Mouse (Mus musculus) left cerebral cortex, postnatal 14 days (tissue): ENCODE measurements around the gene Gm29133. TPM values are rescaled to one million over a fixed set of nuclear protein-coding genes. Genes with fewer than 3 reads are reported as not detected.

Experiments
- DNase-seq, 2 experiments: peaks; one replicate each; pipeline ENCODE4 v3.0.0; 2021 to 2022; ENCODE audit warnings: low spot score in 2 of 2, mixed read lengths in 1 of 2
- intact Hi-C: fragments of 180-260 bp; cut with DNase I; formaldehyde crosslinking; loops from one replicate; pipeline ENCODE4 v1.15.1; 2025
- long read RNA-seq, 2 experiments: library from polyadenylated mRNA; stranded (forward); transcript quantifications; one replicate each; pipeline ENCODE4 v2.0.0; 2021
- total RNA-seq, 2 experiments: library from RNA; stranded (reverse); gene quantifications; 2 replicates each; pipeline ENCODE4 v1.2.3; 2021

Gm29133 gene
- not detected for total RNA-seq
- long read RNA-seq, experiment 1 = 0 reads
- long read RNA-seq, experiment 2 = 0 reads

DNA sequence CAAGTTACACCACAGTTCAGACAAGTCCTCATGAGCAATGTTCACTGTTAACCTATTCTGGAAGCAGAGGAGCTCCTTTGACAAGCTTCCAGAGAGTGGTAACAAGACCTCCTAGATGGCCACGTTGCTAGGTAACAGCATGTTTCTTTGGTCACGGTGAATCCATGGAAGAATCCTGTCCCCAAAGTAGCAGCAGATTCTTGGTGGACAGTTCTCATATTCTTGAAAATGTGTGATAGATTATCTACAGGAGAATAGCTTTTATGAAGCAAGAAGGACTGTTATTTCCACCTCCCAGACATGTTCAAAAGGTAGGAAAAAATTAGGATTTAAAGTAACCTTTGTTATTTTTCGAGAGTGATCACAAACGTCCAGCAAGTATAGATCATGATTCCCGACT, at the start of gene Gm29133:
Gene Gm29133 (plus strand): TSS at position 301 of the 400 bp plus-strand sequence.
- DNase-seq = no peak
- intact Hi-C loops = no loop called here

DNA sequence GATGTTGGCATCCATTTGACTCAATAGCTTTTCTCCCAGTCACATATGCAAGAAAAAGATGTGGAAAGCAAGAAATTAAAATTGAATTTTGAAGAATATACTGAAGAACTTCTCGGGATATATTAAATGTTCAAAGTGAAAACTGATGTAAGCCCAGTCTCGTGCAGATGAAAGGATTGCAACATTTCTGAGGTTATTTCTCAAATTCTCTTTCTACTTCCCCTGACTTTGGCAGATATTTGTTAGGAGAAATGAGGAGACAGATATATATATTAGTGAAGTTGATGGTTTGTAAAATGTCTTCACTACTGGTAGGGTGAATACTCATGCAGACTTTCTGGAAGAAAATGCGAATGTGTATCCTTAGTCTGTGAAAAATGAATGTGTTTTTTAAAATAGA, 48.9 kb upstream of the Gm29133 start:
- intact Hi-C loops = no loop called here
- no peak for DNase-seq

DNA sequence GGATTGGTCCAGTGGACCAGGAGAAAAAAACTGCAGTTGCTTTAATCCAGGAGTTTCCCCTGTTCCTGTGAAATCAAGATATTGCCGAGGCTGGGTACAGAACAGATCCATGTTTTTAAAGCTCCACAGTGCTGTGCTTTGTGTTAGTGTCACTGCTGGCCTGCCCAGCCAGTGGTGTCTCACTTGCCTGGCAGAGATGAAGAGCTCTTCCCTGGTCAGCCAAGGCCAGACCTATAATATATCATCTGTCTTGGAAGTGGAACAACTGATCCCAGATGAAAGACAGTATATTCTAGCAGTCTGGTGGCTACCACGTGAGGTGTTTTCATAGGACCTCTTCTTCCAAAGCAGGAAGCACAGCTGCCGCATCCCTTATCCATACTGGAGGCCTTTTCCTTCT, 46.7 kb upstream of the Gm29133 start:
- intact Hi-C loops = no loop called here
- no peak for DNase-seq

DNA sequence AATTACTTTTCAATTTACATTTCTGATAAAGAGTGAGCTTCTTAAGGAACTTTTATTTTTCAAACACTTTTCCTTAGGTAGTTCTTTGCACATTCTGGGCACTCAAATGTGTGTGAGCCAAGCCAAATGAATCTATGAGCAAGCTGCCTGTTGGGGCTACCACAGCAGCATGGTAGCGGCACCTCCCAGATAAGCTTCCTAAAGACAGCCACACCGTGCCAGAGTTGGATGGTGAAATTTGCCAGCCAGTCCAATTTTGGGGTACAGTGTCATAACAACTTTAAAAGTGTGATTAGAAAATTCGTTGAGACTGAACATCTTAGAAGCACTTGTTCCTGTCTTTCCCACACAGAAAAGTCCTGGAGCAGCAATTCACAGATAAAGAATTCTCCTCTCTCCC, 41.5 kb upstream of the Gm29133 start:
- DNase-seq = no peak
- intact Hi-C loops = no loop called here

DNA sequence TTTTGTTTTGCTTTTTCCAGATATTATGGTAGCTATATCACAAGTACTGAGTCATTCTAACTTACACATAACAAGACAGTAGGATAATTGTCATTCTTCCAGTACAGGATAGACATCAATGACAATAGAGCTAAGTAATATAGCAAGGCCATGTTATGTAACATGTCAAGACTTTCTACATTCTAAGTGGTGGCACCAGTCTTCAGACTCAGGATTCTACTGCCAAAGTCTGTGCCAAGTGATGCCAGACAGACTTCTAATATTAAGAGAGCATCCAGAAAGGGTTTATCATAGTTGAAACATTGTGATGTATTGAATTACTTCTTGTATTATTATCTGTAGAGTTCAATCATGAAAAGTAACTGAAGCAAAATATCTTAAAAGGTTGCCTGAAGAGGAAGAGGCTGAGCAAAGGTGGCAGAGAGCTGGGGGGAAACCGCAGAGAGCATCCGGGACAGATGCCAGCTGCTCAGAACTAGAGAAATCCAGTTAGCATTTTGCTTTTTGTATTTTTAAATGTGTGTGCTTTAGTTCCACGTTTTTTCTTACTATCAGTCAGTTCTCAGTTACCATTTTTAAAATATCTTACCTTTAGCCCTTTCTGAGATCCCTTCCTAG, 34.2 kb upstream of the Gm29133 start:
- intact Hi-C loops = loop anchor here (10.0 kb wide), 1 partner anchor 159 kb away; the partner anchor contains the start of genes Pdcd10 and Serpini1
- DNase-seq = no peak

DNA sequence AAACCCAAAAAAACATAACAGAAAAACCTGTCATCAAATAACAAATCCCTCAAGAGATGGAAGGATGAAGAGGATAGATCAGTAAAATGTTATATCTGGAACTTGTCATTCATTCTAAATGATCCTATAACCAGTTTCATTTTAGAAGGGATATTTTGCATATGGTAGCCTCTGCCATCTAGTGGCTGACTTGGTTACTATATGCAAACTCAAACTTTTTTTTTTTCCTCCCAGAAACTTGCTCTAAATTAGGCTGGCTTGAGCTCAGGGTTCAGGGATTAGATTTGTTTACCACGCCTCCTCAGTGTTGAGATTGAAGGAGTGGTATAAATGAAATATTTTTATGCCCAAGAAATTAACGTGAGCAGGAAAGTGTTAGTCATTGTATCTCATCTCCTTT, 27.3 kb upstream of the Gm29133 start:
- intact Hi-C loops = loop anchor here (2.0 kb wide), 1 partner anchor 502 kb away; no protein-coding TSS in a partner anchor

DNA sequence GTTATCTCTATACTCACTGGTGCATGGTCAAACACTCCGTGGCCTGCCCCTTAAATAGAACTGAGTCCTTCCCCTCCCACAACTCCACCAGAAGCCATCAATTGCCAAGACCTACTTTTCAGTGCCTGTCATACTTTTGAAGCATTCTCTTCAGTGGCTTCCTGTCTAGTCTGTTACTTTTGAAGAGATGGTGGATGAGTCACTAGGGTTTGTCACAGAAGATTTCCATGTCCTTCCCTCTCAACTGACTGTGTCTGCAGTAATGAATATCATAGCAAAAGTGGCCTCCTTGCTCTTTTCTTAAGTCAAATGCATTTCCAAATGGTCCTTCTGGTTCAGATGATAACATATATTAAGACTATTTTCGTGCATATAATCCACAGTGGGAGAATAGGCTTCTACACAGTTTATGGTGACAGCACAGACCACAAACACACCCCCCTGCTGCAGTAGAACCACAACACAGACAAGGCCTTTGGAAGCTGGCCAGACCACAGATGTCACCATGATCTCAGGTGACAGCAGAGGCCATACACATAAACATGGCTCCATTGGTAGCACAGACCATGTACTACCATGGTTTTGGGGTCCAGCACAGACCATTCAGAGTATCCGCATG, 16.9 kb upstream of the Gm29133 start:
- intact Hi-C loops = no loop called here
- DNase-seq = no peak

More for the DNA sequence above, 27.3 kb upstream of the Gm29133 start:
- DNase-seq = peak; percentile 36 to 47

DNA sequence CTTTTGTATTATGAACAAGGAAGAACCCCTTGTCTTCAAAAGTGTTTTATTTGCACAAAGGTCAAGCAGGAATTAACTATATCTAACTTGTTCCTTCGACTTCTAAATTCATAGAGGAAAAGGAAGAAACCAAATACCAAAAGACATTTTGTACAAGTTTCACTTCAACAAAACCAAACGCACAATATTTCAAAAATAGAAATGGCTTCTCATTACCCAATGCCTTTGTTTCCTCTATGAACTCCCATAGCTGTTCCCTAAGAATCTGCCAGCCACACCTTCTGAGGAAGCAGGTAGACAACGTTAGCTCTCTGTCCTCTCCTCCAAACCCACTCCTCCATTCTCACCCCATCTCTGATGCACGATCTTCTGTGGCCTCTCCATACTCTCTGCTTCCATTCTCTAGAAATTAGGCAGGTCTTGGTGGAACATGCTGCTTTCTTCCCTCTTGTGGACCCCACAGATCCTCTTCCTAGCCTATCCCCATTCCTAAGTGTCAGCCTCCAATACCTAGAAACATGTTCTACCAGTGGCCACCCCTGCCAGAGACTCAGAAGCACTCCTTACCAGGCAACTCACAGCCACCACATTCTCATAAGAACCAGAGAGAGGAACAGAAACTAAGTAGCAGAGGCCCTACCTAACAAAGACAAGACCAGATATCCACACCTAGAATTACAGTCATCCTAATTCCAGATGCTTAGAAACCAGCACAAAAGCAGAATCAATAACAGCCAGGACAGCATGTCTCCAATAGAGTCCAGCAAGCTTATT, 4.1 kb upstream of the Gm29133 start:
- DNase-seq = no peak
- intact Hi-C loops = no loop called here

DNA sequence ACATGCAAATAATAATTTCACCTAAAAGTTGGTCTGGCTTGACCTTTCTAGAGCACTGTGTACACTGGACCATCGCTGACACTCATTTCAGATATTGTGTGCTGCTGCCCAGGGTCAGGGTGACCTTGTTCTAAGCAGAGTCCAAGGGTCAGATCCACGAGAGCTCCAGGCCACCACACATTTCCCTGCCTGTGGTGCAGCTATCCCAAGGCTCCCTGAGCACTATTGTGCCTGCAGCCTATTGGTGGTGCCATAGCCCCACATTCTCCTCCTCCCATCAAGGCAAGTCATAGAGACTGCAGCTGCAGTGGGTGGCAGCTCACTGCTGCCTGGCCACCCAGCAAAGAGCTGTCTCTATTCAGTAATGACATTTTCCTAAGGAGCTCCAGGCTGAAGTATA, 2.7 kb upstream of the Gm29133 start:
- no peak for DNase-seq
- intact Hi-C loops = no loop called here

DNA sequence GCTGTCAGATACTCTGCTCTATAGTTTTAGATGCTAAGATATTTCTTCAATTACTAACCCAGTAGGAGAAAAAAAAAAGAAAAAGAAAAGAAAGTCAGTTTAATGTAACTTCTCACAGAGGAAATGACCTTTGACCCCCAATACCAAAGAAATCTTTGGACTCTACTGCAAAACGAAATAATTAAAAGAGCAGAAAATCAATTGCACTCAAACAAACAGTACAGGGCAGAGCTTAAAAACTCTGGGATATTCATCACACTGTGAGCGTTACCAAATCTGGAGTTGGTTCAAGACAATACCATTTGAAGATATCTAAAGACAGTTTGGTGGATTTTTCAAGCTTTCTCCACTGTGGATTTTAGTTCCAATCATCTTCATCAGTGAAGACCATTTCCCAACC, 15.4 kb downstream of the Gm29133 start:
- no peak for DNase-seq
- intact Hi-C loops = no loop called here

DNA sequence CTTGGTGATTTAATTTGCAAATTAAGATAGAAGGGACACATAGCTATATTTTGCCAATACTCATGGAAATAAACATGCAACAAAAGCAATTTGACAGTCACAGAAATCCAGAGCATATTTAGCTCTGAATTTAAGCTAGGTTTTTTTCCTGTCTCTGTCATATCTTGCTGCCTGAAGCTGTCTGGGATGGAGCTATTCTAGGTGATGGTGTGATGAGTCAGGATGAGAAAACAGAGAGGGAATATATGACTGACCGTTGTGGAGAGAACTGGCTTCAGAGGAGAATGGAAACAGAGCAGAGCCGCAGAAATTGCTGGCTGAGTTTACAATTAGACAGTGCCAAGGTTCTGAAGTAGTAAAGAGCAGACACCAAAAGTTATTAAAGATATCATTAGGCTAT, 26.3 kb downstream of the Gm29133 start:
- no peak for DNase-seq
- intact Hi-C loops = no loop called here

DNA sequence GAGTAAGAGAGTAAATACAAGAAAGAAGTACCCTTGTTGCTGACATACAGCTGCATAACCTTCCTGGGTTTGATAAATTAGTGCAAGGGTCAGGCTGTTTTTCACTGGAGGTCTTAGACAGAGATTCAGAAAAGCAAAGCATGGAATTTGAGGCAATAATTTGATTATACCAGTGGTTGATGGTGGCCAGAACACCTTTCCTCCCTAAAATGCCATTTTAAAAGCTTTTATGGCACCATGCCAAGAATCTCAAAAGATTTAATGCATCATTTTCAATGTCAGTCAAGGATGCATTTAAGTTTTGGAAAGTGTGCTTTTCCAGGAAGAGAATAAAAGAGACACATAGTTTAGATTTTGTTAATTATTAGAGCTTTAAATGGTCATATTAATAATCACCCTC, 60.0 kb downstream of the Gm29133 start:
- no peak for DNase-seq
- intact Hi-C loops = no loop called here

DNA sequence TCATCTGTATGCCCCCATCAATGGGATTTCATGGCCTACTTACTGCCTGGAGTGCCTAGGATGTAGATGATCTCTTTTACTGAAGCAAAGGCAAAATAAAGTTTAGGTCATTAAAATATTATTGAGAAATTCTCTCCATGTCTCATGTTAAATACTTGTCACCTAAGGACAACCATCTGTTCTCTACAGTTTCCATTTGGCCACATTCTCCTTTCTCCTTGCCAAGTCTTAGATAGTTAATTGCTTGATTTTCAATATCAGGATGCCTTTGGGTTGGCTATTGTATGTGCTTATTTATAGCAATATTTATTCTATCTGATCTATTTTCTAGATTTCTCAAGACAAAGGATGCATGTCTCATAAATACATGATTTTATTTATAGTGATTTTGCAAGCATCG, 75.9 kb downstream of the Gm29133 start:
- intact Hi-C loops = no loop called here
- DNase-seq = no peak

DNA sequence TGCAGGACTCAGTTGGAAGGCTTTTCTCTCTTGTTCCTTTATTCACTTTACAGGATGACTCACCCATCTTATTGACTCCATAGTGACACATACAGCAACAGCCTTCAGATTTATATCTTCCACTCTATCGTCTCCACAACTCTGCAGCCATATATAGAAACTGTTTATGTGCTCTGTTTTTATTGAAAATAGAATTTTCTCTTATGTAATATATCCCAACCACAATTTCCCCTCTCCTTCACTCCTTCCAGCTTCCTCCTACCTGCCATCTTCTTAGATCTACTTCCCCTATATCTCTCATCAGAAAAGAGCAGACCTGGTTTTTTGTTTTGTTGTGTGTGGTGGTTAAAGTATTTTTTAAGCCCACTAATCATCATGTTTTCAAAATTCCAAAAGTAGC, 76.5 kb downstream of the Gm29133 start:
- DNase-seq = no peak
- intact Hi-C loops = no loop called here

DNA sequence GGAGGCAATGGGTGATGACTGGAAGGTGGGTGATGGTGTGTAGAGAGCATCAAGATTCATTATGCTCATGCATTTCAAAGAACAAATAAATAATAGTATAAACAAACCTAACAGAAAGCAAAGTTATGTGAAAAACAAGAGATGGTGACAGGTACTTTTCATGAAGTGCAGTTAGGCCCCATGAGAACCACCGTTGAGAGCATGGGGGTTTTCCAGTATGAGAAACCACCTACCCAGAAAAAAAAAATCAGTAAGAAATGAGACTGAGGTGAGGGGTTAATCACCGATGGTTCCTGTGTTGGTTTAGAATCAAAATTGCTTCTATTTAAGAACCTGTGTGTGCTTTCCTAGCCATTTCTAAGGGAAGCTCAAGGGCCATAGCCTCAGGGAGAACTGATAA, 86.8 kb downstream of the Gm29133 start:
- intact Hi-C loops = no loop called here
- DNase-seq = no peak

DNA sequence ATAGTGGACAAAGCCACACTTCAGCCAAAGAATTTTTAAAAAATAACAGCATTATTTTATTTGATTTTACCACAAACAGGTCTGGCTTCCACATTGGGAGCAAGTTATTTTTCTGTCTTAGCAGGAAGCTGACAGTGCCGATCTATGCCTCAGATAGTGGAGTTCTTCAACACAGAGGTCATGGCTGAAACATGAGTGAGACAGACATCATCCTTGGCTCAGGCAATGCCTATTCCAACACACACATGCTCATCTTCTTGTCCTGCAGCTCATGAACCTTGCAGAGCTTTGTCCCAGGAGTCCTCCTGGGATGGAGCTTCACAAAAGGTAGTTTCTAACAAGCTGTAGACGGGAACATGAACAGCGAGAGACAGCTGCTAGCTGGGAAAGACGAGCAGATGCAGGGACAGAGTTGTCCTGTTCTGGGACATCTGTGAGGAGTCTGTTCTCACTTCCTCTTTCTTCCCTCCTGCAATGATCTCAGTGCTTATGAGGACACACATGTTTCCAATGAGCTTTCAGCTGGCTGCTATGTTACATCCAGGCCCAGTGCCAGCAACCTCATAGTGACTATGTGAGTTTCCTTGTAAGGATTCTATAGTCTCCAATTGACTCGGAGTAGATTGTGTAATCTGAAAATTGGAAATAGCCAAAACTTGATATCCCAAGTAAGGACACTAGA, 87.4 kb downstream of the Gm29133 start:
- intact Hi-C loops = no loop called here

More for the DNA sequence above, 87.4 kb downstream of the Gm29133 start:
- peak; percentile 19 to 71 for DNase-seq
